In the genomic region with DNA sequence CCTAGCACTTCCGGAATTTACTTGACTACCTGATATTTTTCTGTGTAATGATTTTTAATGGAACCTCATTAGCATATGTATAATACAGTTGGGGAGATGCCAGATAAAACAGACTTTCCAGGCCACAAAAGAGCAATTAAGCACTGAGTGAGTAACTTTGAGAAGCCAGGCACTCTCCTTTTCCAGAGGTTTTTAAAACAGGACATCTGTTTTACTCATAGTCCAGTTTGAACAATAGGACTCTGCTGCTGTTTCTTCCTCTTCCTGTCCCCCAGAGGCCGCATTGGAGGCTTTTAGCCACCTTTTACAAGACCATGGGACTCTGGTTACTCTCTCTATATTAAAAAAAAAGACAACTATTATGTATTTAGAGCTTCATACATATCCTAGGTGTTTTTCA, we compare ENCODE assay signal across 25 mouse cellular contexts.
DNase-seq lines count a peak whose midpoint lies in the region; ATAC-seq lines count a peak whose summit lies in the region.
"Had no signal": no experiment of that assay in that cellular context is flagged by ENCODE, and none has a peak within 500 bp of the region (broad histone marks: within the 10 kb centered on the region; RNA-seq: fewer than 3 reads in every experiment).

No protein-coding gene starts in this region.

- no peaks in the 10 kb centered on the region for H3K4me1 ChIP-seq in kidney, embryonic 15.5 days
- H3K4me1 ChIP-seq: heart, embryonic 13.5 days; hindbrain, embryonic 12.5 days; limb, embryonic 15.5 days; lung, embryonic 15.5 days; midbrain, embryonic 13.5 days had no signal

- H3K9me3 ChIP-seq in kidney, embryonic 15.5 days (replicated peaks) = no peaks in the 10 kb centered on the region
- H3K9me3 ChIP-seq: forebrain, embryonic 13.5 days; G1E; heart, embryonic 13.5 days; hindbrain, embryonic 12.5 days; limb, embryonic 15.5 days; lung, embryonic 15.5 days; megakaryocyte, embryonic 14.5 days; midbrain, embryonic 13.5 days had no signal

- no peak overlapping the region for H3K4me2 ChIP-seq in kidney, embryonic 15.5 days
- H3K4me2 ChIP-seq: forebrain, embryonic 13.5 days; heart, embryonic 13.5 days; hindbrain, embryonic 12.5 days; limb, embryonic 15.5 days; lung, embryonic 15.5 days; midbrain, embryonic 13.5 days had no signal

- ATAC-seq in kidney, embryonic 15.5 days (replicated peaks; ENCODE audit: low FRiP score) = no peak
- no peak for ATAC-seq in CD4-positive, CD25-positive, alpha-beta regulatory T cell, adult 4 months
- ATAC-seq: activated CD4-positive, CD25-positive, alpha-beta regulatory T cell, adult 4 months; forebrain, embryonic 13.5 days; intestine, postnatal 0 days; midbrain, embryonic 13.5 days had no signal

- H3K36me3 ChIP-seq in kidney, embryonic 15.5 days = no peaks in the 10 kb centered on the region
- H3K36me3 ChIP-seq: G1E; heart, embryonic 13.5 days; hindbrain, embryonic 12.5 days; limb, embryonic 15.5 days; lung, embryonic 15.5 days; midbrain, embryonic 13.5 days had no signal

- no peak overlapping the region for H3K4me3 ChIP-seq in kidney, embryonic 15.5 days (replicated peaks)
- H3K4me3 ChIP-seq: forebrain, embryonic 13.5 days; heart, embryonic 13.5 days; hindbrain, embryonic 12.5 days; limb, embryonic 15.5 days; lung, embryonic 15.5 days; megakaryocyte, embryonic 14.5 days; midbrain, embryonic 13.5 days had no signal

- H3K27ac ChIP-seq in kidney, embryonic 15.5 days = 0 out of 2 replicates have a peak overlapping the region, but pooled peaks have one; percentile 1
- H3K27ac ChIP-seq: forebrain, embryonic 13.5 days; heart, embryonic 13.5 days; hindbrain, embryonic 12.5 days; limb, embryonic 15.5 days; liver, embryonic 14.5 days; lung, embryonic 15.5 days; midbrain, embryonic 13.5 days had no signal

- peak; percentile 96 for DNase-seq in heart, adult 11 months
- DNase-seq in heart, postnatal 36 days = no peak
- no peak for DNase-seq in kidney, postnatal 36 days
- DNase-seq in adipocyte (ENCODE audit: low spot score) = peak; percentile 37
- peak; percentile 7 for DNase-seq in heart, postnatal 4 days
- DNase-seq: adrenal gland, postnatal 10 days; cerebellum, adult 8-10 months; cerebellum, postnatal 36 days; gastrocnemius, postnatal 10 days; kidney, postnatal 4 days; thymus, postnatal 14 days had no signal

- H3K9ac ChIP-seq in kidney, embryonic 15.5 days = no peak overlapping the region
- H3K9ac ChIP-seq: forebrain, embryonic 13.5 days; heart, embryonic 13.5 days; hindbrain, embryonic 12.5 days; limb, embryonic 15.5 days; liver, embryonic 14.5 days; lung, embryonic 15.5 days; midbrain, embryonic 13.5 days had no signal

- H3K27me3 ChIP-seq in kidney, embryonic 15.5 days = no peaks in the 10 kb centered on the region
- H3K27me3 ChIP-seq: CH12.LX; forebrain, embryonic 13.5 days; heart, embryonic 13.5 days; hindbrain, embryonic 12.5 days; limb, embryonic 15.5 days; lung, embryonic 15.5 days; megakaryocyte, embryonic 14.5 days; midbrain, embryonic 13.5 days had no signal

- 72% methylated on average over 2 of the region's 2 CpGs for WGBS in kidney, embryonic 15.5 days

- intact Hi-C loops in heart, postnatal 36 days (cut with DNase I) = loop anchor here (2.0 to 5.0 kb wide), 3 partner anchors 72 to 105 kb away; a partner anchor contains a TSS

Comparison
In these comparisons a context has a peak if more than half of its experiments do, and no peak if none do; other contexts are left out.
1. DNase-seq: peak in heart, adult 11 months (single experiment), adipocyte (single experiment) and heart, postnatal 4 days (single experiment); none in heart, postnatal 36 days (0 of 2) and kidney, postnatal 36 days (0 of 2).